Mouse (Mus musculus) right cerebral cortex, postnatal 14 days (tissue): ENCODE results near the gene Snx17.
A peak's percentile ranks its signal among the peaks of the same experiment; 100 is the strongest.

Experiments
- DNase-seq: peaks from one replicate; pipeline ENCODE4 v3.0.0; 2022

The Snx17 gene

DNA sequence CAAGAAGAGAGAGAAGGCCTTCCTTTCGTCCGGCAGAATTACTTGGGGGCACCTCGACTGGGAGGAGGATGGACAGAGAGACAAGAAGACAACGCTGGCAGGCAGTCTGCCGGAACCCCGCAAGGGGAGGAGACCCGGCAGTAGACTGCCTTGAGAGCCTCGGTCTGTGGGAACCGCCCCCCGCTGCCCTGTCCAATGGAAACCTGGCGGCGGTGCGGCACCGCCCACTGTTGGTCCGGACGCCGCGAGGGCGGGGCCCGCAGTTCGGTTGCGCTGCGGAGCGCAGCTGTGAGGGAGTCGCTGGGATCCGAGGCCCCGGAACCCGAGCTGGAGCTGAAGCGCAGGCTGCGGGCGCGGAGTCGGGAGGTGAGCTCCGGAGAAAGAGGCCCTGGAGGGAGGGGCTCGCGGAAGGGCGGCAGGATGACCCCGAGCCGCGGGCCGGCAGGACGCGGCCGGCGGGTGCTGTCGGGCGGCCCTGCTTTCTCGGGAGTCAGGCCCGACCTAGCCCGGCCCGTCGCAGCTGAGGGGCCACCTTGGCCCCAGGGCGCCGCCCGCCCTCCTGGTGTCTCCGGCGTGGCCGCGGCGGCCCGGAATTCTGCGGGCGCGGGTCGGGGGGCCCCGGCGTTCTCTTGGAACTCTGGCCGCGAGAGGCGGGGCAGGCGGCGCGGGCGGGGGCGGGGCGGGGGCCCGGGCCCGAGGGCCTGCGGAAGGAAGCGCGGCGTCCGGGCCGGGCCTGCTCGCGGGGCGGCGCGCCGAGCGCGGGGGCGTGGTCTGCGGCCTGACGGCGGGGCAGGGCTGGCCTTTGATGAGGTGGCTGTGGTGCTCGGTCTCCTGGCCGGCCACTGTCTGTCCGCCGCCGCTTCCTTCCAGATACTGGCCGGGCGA is 47.9 kb downstream of the Snx17 start, which contains the start of the genes Nrbp1 and Gm9970:
Gene Nrbp1, plus strand, starts transcription at position 228 of the 885 bp plus-strand sequence.
Gene Gm9970, minus strand, starts transcription at position 596 of the 885 bp plus-strand sequence.
- DNase-seq = peak; percentile 94

DNA sequence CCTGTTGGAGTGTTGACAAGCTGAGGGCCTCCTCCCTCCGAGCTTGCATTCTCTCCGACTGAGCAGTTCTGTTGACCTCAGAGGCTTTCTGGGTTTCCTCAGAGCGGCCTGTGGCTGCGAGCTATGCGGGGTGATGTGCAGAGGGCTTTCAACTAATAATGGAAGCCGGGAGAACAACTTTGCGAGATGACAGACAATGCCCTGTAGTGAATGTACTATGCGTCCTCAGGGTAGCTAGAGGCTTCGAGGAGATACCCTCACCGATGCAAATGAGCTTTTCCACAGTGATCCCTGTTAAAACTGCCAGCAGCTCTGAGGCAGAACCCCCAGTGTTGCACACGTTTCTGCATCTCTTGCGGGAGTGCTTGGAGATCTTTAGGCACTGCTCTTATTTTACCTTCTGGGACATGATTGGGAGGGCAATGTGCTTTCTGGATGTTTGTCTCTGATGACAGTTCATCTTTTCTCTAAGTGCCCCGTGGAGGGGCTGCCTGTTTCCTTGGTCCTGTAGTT is 48.6 kb downstream of the Snx17 start:
- DNase-seq = no peak

DNA sequence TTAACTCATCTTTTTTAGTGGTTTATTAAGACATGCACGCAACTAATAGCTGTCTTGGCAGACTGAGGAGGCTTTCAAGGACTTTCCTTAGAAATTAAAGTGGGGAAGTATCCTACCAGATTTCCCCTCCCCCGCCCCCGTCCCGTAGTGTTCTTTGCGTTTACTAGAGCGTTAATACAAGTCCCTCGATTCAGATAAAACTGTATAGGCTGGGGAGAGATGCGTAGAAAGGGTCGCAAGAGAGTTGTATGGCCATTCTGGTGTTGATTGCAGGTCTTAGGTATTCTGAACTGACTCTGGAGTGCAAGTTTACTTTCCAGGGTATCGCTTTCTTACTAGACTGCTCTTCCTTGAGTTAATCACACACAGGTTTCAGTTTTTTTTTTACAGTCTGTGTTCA is 49.2 kb downstream of the Snx17 start:
- DNase-seq = no peak
